Mouse (Mus musculus) midbrain, postnatal 0 days (tissue): Measurements from ENCODE around the gene Mast4. TPM values are rescaled to one million over a fixed set of nuclear protein-coding genes. Genes with fewer than 3 reads are reported as not detected.
A peak's percentile ranks its signal among the peaks of the same experiment; 100 is the strongest.

ENCODE experiments used
- ATAC-seq: fragments of 200-750 bp; cut with Nextera tagmentation; 2 replicates; pipeline ENCODE4 v1.8.0; 2017; ENCODE audit warnings: moderate number of reproducible peaks, mild to moderate bottlenecking, moderate TSS enrichment, moderate library complexity; ENCODE audit not compliant: low FRiP score
- DNase-seq: peaks from one replicate; pipeline ENCODE4 v3.0.0-alpha.2; 2015; ENCODE audit warnings: low spot score
- H3K27ac ChIP-seq: fragments of 300-500 bp; sonication (generic); 2 replicates; pipeline ENCODE4 v1.5.1; 2014; ENCODE audit warnings: low read depth, mild to moderate bottlenecking, low read length, mixed read lengths
- H3K27me3 ChIP-seq: fragments of 300-500 bp; sonication (generic); 2 replicates; pipeline ENCODE4 v1.6.1; 2014; ENCODE audit warnings: low read length, control low read depth, mixed read lengths; ENCODE audit not compliant: insufficient read depth
- H3K36me3 ChIP-seq: fragments of 300-500 bp; sonication (generic); 2 replicates; pipeline ENCODE4 v1.6.1; 2014; ENCODE audit warnings: low read length, control low read depth, mixed read lengths; ENCODE audit not compliant: insufficient read depth
- H3K4me1 ChIP-seq: fragments of 300-500 bp; sonication (generic); 2 replicates; pipeline ENCODE4 v1.6.1; 2014; ENCODE audit warnings: mild to moderate bottlenecking, control low read depth, antibody characterized with exemption, low read length, mixed read lengths; ENCODE audit not compliant: insufficient read depth
- H3K4me2 ChIP-seq: fragments of 300-500 bp; sonication (generic); 2 replicates; pipeline ENCODE4 v1.6.1; 2014; ENCODE audit warnings: low read depth, mild to moderate bottlenecking, low read length, mixed read lengths; ENCODE audit not compliant: poor library complexity, severe bottlenecking
- H3K4me3 ChIP-seq: fragments of 300-500 bp; sonication (generic); 2 replicates; pipeline ENCODE4 v1.5.1; 2014; ENCODE audit warnings: low read depth, mild to moderate bottlenecking, low read length, moderate library complexity
- H3K9ac ChIP-seq: fragments of 300-500 bp; sonication (generic); replicated peaks from 2 replicates; pipeline ENCODE4 v1.6.1; 2014; ENCODE audit warnings: mild to moderate bottlenecking, low read length, moderate library complexity, mixed read lengths; ENCODE audit not compliant: poor library complexity, severe bottlenecking
- H3K9me3 ChIP-seq: fragments of 300-500 bp; sonication (generic); 2 replicates; pipeline ENCODE4 v1.6.1; 2016; ENCODE audit warnings: low read length, control low read depth
- CTCF ChIP-seq: IDR thresholded peaks from 2 replicates; pipeline ENCODE4 v1.5.1; 2016; ENCODE audit warnings: antibody characterized with exemption, mild to moderate bottlenecking
- WGBS: fragments of 180-500 bp; shearing (Covaris S2); extraction: QIAGEN DNeasy Blood & Tissue Kit; methylation state at CpG from one replicate; pipeline ENCODE4 v1.1.7; 2014; 5-methylcytosine and 5-hydroxymethylcytosine counted together
- polyA plus RNA-seq: library from polyadenylated mRNA; unstranded; fragments of >200 nt; fragmentation: Nextera tagmentation; extraction: Ambion mirVana; gene quantifications from 2 replicates; pipeline ENCODE4 v1.2.1, GENCODE M21; 2015
- total RNA-seq: library from RNA; depleted of rRNA; stranded (reverse); fragments of >200 nt; gene quantifications from 2 replicates; pipeline ENCODE4 v1.2.3, GENCODE M21; 2014

The Mast4 gene
- total and polyA plus RNA-seq, 2 experiments from 2014 or later = 28.7 to 39.8 TPM

DNA sequence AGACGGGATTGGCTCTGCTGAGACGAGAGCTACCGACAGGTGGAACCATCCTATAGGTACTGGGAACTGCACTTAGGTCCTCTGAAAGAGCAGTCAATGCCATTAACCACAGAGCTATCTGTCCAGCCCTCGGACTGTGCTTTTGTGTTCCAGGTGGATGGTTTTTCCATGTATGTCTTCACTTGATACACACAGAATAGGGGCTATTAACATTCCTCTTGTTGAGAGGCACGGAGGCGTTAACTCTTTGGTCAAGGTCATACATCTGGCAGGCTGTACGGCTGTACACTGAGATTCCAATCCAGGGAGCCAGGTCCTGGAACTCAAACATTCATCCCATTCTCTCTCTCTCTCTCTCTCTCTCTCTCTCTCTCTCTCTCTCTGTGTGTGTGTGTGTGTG is 205.6 kb downstream of the Mast4 start:
- WGBS = 68% methylated on average over 7 of the region's 7 CpGs
- DNase-seq (no peak), ATAC-seq (no peak)
- no peaks in the 10 kb centered on the region for H3K4me1 ChIP-seq
- H3K36me3 ChIP-seq = no peaks in the 10 kb centered on the region
- H3K9ac ChIP-seq = no peak overlapping the region
- H3K27ac ChIP-seq = no peak overlapping the region
- no peak overlapping the region for H3K4me3 ChIP-seq
- no peak for TF ChIP-seq CTCF
- no peak overlapping the region for H3K4me2 ChIP-seq
- no peaks in the 10 kb centered on the region for H3K9me3 ChIP-seq
- H3K27me3 ChIP-seq = no peaks in the 10 kb centered on the region

- Histone ChIP-seq H3K4me2 (no peak overlapping the region), H3K27me3 (no peaks in the 10 kb centered on the region), H3K4me3 (no peak overlapping the region), H3K9ac (no peak overlapping the region), H3K9me3 (no peaks in the 10 kb centered on the region), H3K27ac (no peak overlapping the region), H3K4me1 (no peaks in the 10 kb centered on the region), H3K36me3 (no peaks in the 10 kb centered on the region)
- DNase-seq (no peak), ATAC-seq (no peak)
- no peak for TF ChIP-seq CTCF
- WGBS = 96% methylated on average over 5 of the region's 5 CpGs
Observed at GRCm38 (mm10) chr13:103127594-103127993, 206.7 kb downstream of the Mast4 start.

GRCm38 (mm10) chr13:103123716-103124115 is 210.6 kb downstream of the Mast4 start:
- no peak for DNase-seq
- 95% methylated on average over 9 of the region's 9 CpGs for WGBS
- TF ChIP-seq CTCF = no peak

DNA sequence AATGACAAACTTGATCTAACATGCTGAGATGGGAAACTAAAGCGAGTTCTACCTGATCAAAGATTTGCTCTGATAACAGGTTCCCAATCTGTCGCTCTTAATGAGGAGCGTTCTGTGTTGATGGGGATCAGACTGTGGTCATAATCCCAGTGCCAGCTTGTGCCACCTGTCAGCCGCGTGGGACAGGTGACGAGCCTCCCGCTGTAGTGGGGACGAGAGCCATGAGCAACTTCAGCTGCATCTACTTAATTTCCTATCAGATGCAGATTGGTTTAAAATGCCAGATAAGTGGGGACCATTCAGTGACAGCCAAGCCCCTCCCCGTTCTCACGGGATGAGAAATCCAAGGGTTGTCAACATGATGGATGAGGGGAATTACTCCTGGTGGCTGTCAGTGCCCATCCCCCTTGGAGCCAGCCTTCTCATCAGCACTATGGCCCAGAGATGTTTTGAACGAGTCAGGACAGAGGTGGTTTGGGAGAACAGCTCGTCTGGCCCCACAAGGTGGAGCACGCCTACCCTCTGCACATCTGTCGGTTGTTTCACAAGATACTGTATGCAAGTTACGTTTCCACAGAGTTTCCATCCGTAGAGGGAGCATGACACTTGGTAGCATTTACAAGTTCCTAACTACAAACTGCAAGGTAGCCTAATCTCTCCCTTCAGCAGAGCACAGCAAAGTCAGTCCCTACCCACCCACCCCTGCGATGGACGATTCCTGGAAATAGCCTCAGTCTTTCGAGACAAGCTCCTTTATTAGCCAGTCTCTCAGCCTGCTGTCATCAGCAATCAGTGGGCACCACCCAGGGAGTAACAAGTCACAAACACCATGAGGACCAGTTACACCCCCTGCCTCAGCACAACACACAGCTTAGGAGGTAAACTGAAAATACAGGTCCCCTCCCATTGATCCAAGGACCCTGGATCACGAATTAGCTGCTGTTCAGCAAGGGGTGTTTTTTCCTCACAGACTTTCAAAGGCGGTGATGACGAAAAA is 212.2 kb downstream of the Mast4 start:
- Histone ChIP-seq H3K4me2 (no peak overlapping the region), H3K36me3 (no peaks in the 10 kb centered on the region), H3K27ac (no peak overlapping the region), H3K4me1 (no peaks in the 10 kb centered on the region), H3K4me3 (no peak overlapping the region), H3K9ac (no peak overlapping the region), H3K27me3 (no peaks in the 10 kb centered on the region), H3K9me3 (no peaks in the 10 kb centered on the region)
- no peak for TF ChIP-seq CTCF
- peak; percentile 36 for DNase-seq
- WGBS = 68% methylated on average over 22 of the region's 22 CpGs
- ATAC-seq = no peak

More at GRCm38 (mm10) chr13:103123716-103124115, 210.6 kb downstream of the Mast4 start:
- Histone ChIP-seq H3K4me1 (no peaks in the 10 kb centered on the region), H3K36me3 (no peaks in the 10 kb centered on the region), H3K4me2 (no peak overlapping the region), H3K9ac (no peak overlapping the region), H3K9me3 (no peaks in the 10 kb centered on the region), H3K27me3 (no peaks in the 10 kb centered on the region), H3K27ac (no peak overlapping the region), H3K4me3 (no peak overlapping the region)
- ATAC-seq = no peak

DNA sequence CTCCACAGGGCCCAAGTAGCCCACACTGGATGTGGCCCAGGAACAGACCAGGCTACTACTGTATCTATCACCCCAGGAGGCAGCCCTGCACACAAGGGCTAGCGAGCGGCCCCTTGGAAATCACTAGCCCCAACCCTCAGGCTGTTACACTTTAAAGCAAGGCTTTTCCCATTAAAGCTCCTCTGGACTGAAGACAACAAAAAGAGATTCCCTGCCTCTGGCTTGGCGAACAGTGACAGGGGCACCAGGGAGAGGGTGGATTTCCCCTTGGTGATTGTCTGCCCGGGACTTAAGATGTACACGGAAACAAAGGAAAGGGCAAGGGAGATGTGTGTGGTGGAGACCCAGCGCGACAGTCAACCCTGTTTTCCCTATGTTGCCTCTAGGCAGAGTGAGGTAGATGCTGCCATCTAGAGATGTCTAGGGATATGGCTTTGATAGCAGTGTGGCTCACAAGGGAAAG is 213.6 kb downstream of the Mast4 start:
- peak; percentile 89 for TF ChIP-seq CTCF
- Histone ChIP-seq H3K4me2 (peak overlapping the region; percentile 26), H3K4me3 (no peak overlapping the region), H3K27ac (no peak overlapping the region), H3K27me3 (no peaks in the 10 kb centered on the region), H3K9me3 (no peaks in the 10 kb centered on the region), H3K9ac (no peak overlapping the region), H3K36me3 (no peaks in the 10 kb centered on the region), H3K4me1 (no peaks in the 10 kb centered on the region)
- ATAC-seq (peak; percentile 78), DNase-seq (peak; percentile 80)
- WGBS = 6% methylated on average over 7 of the region's 7 CpGs

DNA sequence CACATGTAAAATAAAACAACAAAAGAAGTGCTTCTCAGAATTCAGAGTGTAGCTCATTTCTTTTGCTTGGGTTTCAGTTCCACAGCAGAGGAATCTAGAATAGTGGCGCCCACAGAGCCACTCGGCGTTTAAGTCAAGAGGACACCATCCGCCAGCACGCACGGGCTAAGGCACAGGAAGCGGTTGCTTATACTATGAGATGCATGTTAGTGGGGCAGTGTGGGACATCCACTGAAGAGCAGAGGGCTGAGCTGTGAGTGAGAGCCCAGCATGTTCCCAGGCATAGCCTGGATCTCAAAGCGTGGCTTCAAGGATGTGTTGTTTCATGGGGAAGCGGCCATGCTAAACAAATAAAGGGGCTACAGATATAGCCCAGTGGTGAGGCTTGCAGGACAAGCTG is 214.6 kb downstream of the Mast4 start:
- Histone ChIP-seq H3K4me1 (no peaks in the 10 kb centered on the region), H3K4me3 (no peak overlapping the region), H3K27ac (no peak overlapping the region), H3K9me3 (no peaks in the 10 kb centered on the region), H3K9ac (no peak overlapping the region), H3K36me3 (no peaks in the 10 kb centered on the region), H3K27me3 (no peaks in the 10 kb centered on the region), H3K4me2 (no peak overlapping the region)
- 88% methylated on average over 9 of the region's 9 CpGs for WGBS
- DNase-seq = no peak
- TF ChIP-seq CTCF = no peak
- ATAC-seq = no peak
